Mouse (Mus musculus) embryonic facial prominence, embryonic 10.5 days (tissue): Measurements from ENCODE around the gene Opa3. TPM values are rescaled to one million over a fixed set of nuclear protein-coding genes. Genes with fewer than 3 reads are reported as not detected.
"Not testable (repeated sequence)": the region's sequence is repeated elsewhere in the genome, so short reads cannot be mapped to it uniquely, and the experiment has no call there.

Experiments
- DNase-seq: peaks from one replicate; pipeline ENCODE4 v3.0.0-alpha.2; 2017; ENCODE audit warnings: low spot score
- H3K27ac ChIP-seq: fragments of 300-500 bp; sonication (generic); replicated peaks from 2 replicates; pipeline ENCODE4 v1.5.1; 2016; ENCODE audit warnings: mild to moderate bottlenecking
- H3K27me3 ChIP-seq: fragments of 300-500 bp; sonication (generic); replicated peaks from 2 replicates; pipeline ENCODE4 v1.6.1; 2016; ENCODE audit warnings: low read depth, mild to moderate bottlenecking; ENCODE audit not compliant: poor library complexity, severe bottlenecking
- H3K36me3 ChIP-seq: fragments of 300-500 bp; sonication (generic); replicated peaks from 2 replicates; pipeline ENCODE4 v1.6.1; 2016; ENCODE audit warnings: mild to moderate bottlenecking, moderate library complexity
- H3K4me1 ChIP-seq: fragments of 300-500 bp; sonication (generic); 2 replicates; pipeline ENCODE4 v1.6.1; 2016
- H3K4me3 ChIP-seq: fragments of 300-500 bp; sonication (generic); 2 replicates; pipeline ENCODE4 v1.5.1; 2016; ENCODE audit warnings: mild to moderate bottlenecking, moderate library complexity
- H3K9me3 ChIP-seq: fragments of 300-500 bp; sonication (generic); 2 replicates; pipeline ENCODE4 v1.6.1; 2016; ENCODE audit warnings: mild to moderate bottlenecking
- WGBS: fragments of 180-500 bp; shearing (Covaris S2); methylation state at CpG from one replicate; pipeline ENCODE4 v1.1.7; 2016; 5-methylcytosine and 5-hydroxymethylcytosine counted together
- polyA plus RNA-seq: library from polyadenylated mRNA; unstranded; fragments of >200 nt; fragmentation: Nextera tagmentation; extraction: Ambion mirVana; gene quantifications from 2 replicates; pipeline ENCODE4 v1.2.1, GENCODE M21; 2016

Gene Opa3
- polyA plus RNA-seq, 1 experiment from 2014 or later, result 46.4 TPM

DNA sequence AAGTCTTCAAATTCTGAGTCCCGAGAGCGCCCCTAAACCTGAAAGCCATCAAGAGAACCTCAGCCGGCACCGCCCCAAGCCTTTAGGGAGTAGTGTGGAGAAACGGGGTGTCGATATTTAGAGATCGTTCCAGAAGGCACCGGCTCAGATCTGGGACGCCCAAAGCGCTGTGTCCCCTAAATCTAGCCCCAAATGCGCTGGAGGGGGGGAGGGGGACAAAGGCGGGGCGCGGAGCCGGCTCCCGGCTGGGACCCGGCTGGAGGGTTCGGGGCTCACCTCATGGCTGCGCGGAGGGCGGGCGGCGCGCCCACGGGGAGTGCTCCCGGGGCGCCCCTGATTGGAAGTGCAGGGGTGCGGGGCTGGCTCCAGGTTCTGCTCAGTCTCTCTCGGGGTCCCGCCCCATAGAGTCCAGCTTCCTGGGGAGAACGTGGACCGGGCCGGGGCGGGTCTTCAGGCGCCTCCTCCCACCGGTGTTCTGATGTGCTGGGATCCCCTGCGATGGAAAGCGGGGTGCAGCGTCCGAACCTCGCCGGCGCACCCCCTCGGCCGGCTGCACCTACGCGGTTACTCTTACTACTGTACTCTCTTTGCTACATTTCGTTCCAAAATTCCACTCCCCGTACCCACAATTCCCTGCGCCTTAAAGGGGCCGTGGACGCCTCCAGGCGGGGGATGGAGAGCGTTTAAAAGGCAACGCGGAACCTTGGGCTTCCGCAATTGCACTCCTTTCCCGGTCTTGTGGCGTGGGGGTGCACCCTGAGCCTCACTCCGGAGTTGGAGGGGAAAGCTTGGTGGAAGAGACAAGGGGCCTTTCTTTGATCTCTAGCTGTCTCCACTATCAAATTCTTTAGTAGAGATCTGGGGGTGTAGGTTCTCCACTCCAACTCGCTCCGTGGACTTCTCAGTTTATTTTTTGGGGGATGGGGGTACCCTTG is 43.4 kb downstream of the Opa3 start, which contains the start of gene Vasp:
TSS of gene Vasp (minus strand) at position 580 of the 935 bp plus-strand sequence.
- Histone ChIP-seq H3K4me3 (peak within 1 kb of the TSS; percentile 75), H3K4me1 (peaks cover 37% of the 10 kb centered on the region), H3K27me3 (0 out of 2 replicates have a peak, but pooled peaks cover 4% of the 10 kb centered on the region), H3K27ac (peak within 1 kb of the TSS; percentile 90), H3K36me3 (peaks cover 18% of the 10 kb centered on the region), H3K9me3 (no peaks in the 10 kb centered on the region)
- whole genome bisulfite sequencing, result under 1% methylated on average over 62 of the region's 62 CpGs
- DNase-seq, result peak; percentile 86

GRCm38 (mm10) chr7:19272173-19272764 is 44.1 kb downstream of the Opa3 start:
- Histone ChIP-seq H3K27me3 (peaks cover 10% of the 10 kb centered on the region), H3K4me1 (peaks cover 29% of the 10 kb centered on the region), H3K4me3 (peak overlapping the region; percentile 75), H3K36me3 (peaks cover 12% of the 10 kb centered on the region), H3K9me3 (no peaks in the 10 kb centered on the region), H3K27ac (peak overlapping the region; percentile 90)
- WGBS, result under 1% methylated on average over 36 of the region's 36 CpGs
- DNase-seq, result peak; percentile 89

GRCm38 (mm10) chr7:19276253-19276652 is 48.1 kb downstream of the Opa3 start:
- Histone ChIP-seq H3K4me1 (peaks cover 17% of the 10 kb centered on the region), H3K9me3 (no peaks in the 10 kb centered on the region), H3K27me3 (peaks cover 49% of the 10 kb centered on the region), H3K36me3 (no peaks in the 10 kb centered on the region), H3K27ac (no peak overlapping the region), H3K4me3 (no peak overlapping the region)
- WGBS, result 48% methylated on average over 4 of the region's 4 CpGs
- no peak for DNase-seq

DNA sequence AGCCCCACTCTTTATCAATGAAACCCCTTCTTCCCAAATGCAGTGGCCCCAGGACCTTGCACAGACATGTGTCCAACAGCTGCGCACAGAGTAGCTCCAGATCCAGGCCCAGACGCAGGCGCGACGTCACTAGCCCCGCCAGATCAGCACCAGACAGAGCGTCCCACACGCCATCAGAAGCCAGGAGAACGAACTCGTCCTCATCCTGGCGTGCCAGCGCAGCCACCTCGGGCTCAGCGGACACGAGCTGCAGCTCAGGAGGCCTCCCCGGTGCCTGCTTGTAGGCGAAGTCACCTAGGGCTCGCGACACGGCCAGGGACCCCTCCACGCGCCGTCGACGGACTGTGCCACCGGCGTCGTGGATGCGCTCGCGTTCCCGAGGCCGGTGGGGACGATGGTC is 50.9 kb downstream of the Opa3 start:
- Histone ChIP-seq H3K4me3 (peak overlapping the region; percentile 51), H3K27ac (no peak overlapping the region), H3K27me3 (peaks cover 75% of the 10 kb centered on the region), H3K9me3 (no peaks in the 10 kb centered on the region), H3K4me1 (peaks cover 28% of the 10 kb centered on the region), H3K36me3 (no peaks in the 10 kb centered on the region)
- whole genome bisulfite sequencing, result 2% methylated on average over 34 of the region's 34 CpGs
- peak; percentile 41 for DNase-seq

DNA sequence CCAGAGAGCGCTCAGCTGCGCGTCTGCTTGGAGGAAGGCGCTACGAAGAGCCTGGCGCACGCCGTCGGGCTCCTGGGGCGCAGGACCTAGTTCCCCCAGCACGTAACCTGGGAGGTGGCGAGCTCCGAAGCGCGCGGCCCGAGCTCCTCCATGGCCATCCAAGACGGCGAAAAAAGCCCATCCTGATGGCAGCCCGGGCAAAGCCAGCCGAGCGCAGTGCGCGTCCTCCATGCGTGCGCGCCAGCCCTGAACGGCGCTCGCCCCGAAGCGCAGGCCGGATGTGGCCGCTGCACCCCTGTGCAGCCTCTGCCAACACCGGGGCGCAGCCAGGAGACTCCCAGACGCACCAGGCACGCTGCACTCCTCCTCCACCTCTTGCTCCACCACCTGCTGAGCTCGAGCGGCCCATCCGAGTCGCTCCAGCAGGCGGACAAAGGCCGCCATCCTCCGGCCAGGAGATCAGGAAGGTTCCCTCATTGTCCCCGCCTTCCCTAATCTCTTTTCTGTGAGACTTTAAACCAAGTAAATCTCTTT is 51.5 kb downstream of the Opa3 start, which contains the start of gene Ppm1n:
TSS of gene Ppm1n (minus strand) at position 484 of the 534 bp plus-strand sequence.
- Histone ChIP-seq H3K4me1 (peaks cover 28% of the 10 kb centered on the region), H3K27me3 (peaks cover 81% of the 10 kb centered on the region), H3K9me3 (no peaks in the 10 kb centered on the region), H3K27ac (no peak within 1 kb of the TSS), H3K36me3 (no peaks in the 10 kb centered on the region), H3K4me3 (peak within 1 kb of the TSS; percentile 51)
- peak; percentile 56 for DNase-seq
- under 1% methylated on average over 46 of the region's 46 CpGs for WGBS

DNA sequence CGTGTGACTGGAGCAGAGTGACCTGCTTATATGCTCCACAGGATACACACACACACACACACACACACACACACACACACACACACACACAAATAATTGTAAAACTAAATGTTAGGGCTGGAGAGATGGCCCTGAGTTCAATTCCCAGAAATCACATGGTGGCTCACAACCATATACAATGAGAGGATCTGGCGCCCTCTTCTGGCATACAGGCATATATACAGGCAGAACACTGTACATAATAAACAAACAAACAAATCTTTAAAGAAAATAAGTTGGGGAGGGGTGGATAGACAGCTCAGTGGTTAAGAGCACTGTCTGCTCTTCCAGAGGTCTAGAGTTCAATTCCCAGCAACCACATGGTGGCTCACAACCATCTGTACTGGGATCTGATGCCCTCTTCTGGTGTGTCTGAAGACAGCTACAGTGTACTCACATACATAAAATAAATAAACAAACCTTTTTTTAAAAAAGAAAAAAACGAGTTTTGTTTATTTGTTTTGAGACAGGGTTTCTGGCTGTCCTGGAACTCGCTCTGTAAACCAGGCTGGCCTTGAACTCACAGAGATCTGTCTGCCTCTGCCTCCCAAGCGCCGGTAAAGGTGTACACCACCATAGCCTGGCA is 53.7 kb downstream of the Opa3 start:
- H3K4me3 ChIP-seq, result peak overlapping the region; percentile 82
- peaks cover 28% of the 10 kb centered on the region for H3K4me1 ChIP-seq
- DNase-seq, result peak; percentile 29
- not testable (repeated sequence) for H3K36me3 ChIP-seq, H3K9me3 ChIP-seq, H3K27ac ChIP-seq
- peaks cover 76% of the 10 kb centered on the region for H3K27me3 ChIP-seq
- 38% methylated on average over 6 of the region's 6 CpGs for WGBS

GRCm38 (mm10) chr7:19282385-19282784 is 54.3 kb downstream of the Opa3 start, which contains the start of gene Rtn2:
Rtn2 (plus strand) TSS chr7:19282624.
- H3K9me3 ChIP-seq, result no peaks in the 10 kb centered on the region
- peak within 1 kb of the TSS; percentile 85 for H3K27ac ChIP-seq
- 1% methylated on average over 37 of the region's 37 CpGs for WGBS
- H3K36me3 ChIP-seq, result peaks cover 8% of the 10 kb centered on the region
- peaks cover 28% of the 10 kb centered on the region for H3K4me1 ChIP-seq
- peaks cover 70% of the 10 kb centered on the region for H3K27me3 ChIP-seq
- peak within 1 kb of the TSS; percentile 82 for H3K4me3 ChIP-seq
- peak; percentile 90 for DNase-seq

DNA sequence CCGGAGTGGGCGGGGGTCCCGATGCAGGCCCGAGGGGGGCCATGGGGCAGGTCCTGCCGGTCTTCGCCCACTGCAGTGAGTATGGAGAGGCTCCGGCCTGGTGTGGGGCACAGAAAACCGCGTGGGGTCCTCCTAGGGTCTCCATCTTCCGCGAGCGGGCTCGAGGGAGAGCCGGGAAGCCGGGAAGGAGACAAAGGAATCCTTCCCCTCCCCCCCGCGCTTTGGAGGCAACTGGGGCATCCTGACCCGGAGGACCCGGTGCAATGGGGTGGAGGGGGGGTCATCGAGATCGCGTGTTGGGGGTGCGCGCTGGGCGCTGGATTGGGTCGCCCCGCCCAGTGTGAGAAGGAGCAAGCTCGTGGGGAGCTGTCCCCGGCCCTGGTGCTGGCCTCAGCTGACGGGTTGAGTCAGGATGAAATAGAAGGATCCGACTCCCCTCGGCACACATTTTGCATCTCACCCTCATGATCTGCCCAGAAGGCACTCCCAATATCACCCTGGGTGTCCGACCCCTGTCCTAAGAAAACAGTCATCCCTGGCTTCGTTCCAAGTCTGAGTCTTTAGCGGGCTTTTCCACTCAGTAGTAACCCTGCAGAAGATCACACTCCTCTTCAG is 54.8 kb downstream of the Opa3 start:
- peak overlapping the region; percentile 82 for H3K4me3 ChIP-seq
- peak overlapping the region; percentile 85 for H3K27ac ChIP-seq
- peak; percentile 83 for DNase-seq
- WGBS, result 1% methylated on average over 35 of the region's 35 CpGs
- peaks cover 28% of the 10 kb centered on the region for H3K4me1 ChIP-seq
- peaks cover 10% of the 10 kb centered on the region for H3K36me3 ChIP-seq
- no peaks in the 10 kb centered on the region for H3K9me3 ChIP-seq
- peaks cover 65% of the 10 kb centered on the region for H3K27me3 ChIP-seq

DNA sequence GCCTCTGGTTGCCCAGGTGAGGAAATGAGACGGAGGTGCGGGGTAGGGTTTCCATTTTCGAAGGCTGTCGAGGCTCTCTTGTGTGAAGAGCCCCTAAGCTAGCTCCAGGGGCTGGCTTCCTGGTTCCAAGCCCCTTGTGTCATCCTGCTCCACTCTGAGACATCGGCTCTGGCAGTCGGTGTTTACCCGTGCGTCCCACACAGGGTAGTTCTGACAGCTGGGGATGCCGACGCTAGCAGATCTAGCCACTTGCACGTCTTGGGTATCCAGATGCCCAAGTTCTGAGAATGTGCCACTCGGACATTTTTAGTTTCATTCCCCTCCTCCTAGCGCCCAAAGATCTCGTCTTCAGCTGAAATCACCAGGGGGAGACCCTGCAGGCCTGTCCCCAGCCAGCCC is 55.3 kb downstream of the Opa3 start:
- DNase-seq, result no peak
- peak overlapping the region; percentile 85 for H3K27ac ChIP-seq
- H3K9me3 ChIP-seq, result no peaks in the 10 kb centered on the region
- 47% methylated on average over 14 of the region's 14 CpGs for WGBS
- H3K27me3 ChIP-seq, result peaks cover 60% of the 10 kb centered on the region
- H3K36me3 ChIP-seq, result peaks cover 10% of the 10 kb centered on the region
- H3K4me3 ChIP-seq, result peak overlapping the region; percentile 82
- H3K4me1 ChIP-seq, result peaks cover 28% of the 10 kb centered on the region

DNA sequence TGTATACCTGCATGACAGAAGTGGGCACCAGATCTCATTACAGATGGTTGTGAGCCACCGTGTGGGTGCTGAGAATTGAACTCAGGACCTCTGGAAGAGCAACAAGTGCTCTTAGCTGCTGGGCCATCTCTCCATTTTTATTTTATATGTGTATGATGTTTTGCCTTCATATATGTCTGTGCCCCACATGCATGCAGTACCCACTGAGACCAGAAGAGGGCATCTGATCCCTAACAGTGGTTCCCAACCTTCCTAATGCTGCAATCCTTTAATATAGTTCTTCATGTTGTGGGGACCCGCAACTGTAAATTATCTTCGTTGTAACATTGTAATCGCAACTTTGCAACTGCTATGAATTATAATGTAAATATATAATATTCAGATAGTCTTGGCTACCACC is 56.6 kb downstream of the Opa3 start:
- Histone ChIP-seq H3K4me3 (no peak overlapping the region), H3K9me3 (no peaks in the 10 kb centered on the region), H3K27ac (no peak overlapping the region), H3K4me1 (peaks cover 17% of the 10 kb centered on the region), H3K27me3 (peaks cover 47% of the 10 kb centered on the region), H3K36me3 (peaks cover 10% of the 10 kb centered on the region)
- peak; percentile 67 for DNase-seq
- 34% methylated on average over 4 of the region's 4 CpGs for WGBS

DNA sequence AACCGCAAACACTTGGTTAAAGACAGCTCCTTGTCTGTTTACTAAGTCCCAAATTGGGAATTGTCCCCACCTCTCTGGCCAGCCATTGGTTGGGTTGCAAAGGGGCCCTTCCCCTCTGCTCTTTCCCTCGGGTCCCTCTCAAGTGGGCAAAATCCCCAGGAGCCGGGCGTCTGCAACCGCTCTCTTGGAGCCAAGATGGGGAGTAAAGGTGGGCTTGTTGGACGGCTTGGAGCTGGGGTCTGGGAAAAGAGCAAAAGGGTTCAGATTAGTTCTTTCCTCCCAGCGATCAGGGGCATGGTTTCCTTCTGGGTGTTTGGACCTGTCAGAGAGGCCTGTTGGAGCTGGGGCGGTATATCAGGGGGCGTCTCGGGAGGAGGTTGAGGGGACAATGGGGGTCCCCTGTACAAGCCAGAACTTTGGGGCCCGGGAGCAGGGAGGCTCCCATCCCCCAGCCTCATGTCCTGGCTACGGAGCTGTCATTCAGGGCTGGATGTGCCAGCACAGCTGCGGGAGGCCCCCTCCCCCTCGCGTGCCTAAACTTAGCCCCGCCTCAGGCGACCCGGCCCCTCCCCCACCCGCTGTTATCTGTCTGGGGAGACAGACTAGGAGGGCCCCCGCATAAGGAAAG is 62.9 kb downstream of the Opa3 start:
- Histone ChIP-seq H3K4me1 (peaks cover 26% of the 10 kb centered on the region), H3K27ac (peak overlapping the region; percentile 77), H3K9me3 (no peaks in the 10 kb centered on the region), H3K27me3 (no peaks in the 10 kb centered on the region), H3K4me3 (peak overlapping the region; percentile 59), H3K36me3 (peaks cover 10% of the 10 kb centered on the region)
- peak; percentile 66 for DNase-seq
- under 1% methylated on average over 20 of the region's 20 CpGs for WGBS
